Mouse (Mus musculus) stomach, embryonic 15.5 days (tissue): Measurements from ENCODE around the gene Tulp1. TPM values are rescaled to one million over a fixed set of nuclear protein-coding genes. Genes with fewer than 3 reads are reported as not detected.

Source experiments
- ATAC-seq: fragments of 200-750 bp; cut with Nextera tagmentation; 2 replicates; pipeline ENCODE4 v1.8.0; 2017; ENCODE audit warnings: low read depth, moderate number of reproducible peaks, moderate TSS enrichment; ENCODE audit not compliant: insufficient read depth, low FRiP score
- H3K27ac ChIP-seq: fragments of 300-500 bp; sonication (generic); 2 replicates; pipeline ENCODE4 v1.5.1; 2015; ENCODE audit warnings: mild to moderate bottlenecking, inconsistent platforms
- H3K27me3 ChIP-seq: fragments of 300-500 bp; sonication (generic); replicated peaks from 2 replicates; pipeline ENCODE4 v1.6.1; 2015; ENCODE audit warnings: inconsistent platforms
- H3K36me3 ChIP-seq: fragments of 300-500 bp; sonication (generic); 2 replicates; pipeline ENCODE4 v1.6.1; 2015; ENCODE audit warnings: inconsistent platforms
- H3K4me1 ChIP-seq: fragments of 300-500 bp; sonication (generic); 2 replicates; pipeline ENCODE4 v1.6.1; 2015; ENCODE audit warnings: inconsistent platforms
- H3K4me2 ChIP-seq: fragments of 300-500 bp; sonication (generic); 2 replicates; pipeline ENCODE4 v1.6.1; 2015; ENCODE audit warnings: mild to moderate bottlenecking, inconsistent platforms
- H3K4me3 ChIP-seq: fragments of 300-500 bp; sonication (generic); replicated peaks from 2 replicates; pipeline ENCODE4 v1.5.1; 2015; ENCODE audit warnings: inconsistent platforms
- H3K9ac ChIP-seq: fragments of 300-500 bp; sonication (generic); 2 replicates; pipeline ENCODE4 v1.6.1; 2015; ENCODE audit warnings: inconsistent platforms
- H3K9me3 ChIP-seq: fragments of 300-500 bp; sonication (generic); 2 replicates; pipeline ENCODE4 v1.6.1; 2016; ENCODE audit warnings: inconsistent platforms
- WGBS: fragments of 180-500 bp; shearing (Covaris S2); methylation state at CpG from one replicate; pipeline ENCODE4 v1.1.7; 2015; 5-methylcytosine and 5-hydroxymethylcytosine counted together
- polyA plus RNA-seq: library from polyadenylated mRNA; unstranded; fragments of >200 nt; fragmentation: Nextera tagmentation; extraction: Ambion mirVana; gene quantifications from 2 replicates; pipeline ENCODE4 v1.2.1, GENCODE M21; 2015

Tulp1 gene
- polyA plus RNA-seq, 1 experiment from 2014 or later, result 4.2 TPM

- no peak overlapping the region; the same call in 1 of the 2 replicates for H3K9ac ChIP-seq
- peaks cover 15% of the 10 kb centered on the region for H3K4me1 ChIP-seq
- ATAC-seq, result peak; percentile 0; the same call in 1 of the 2 replicates
- H3K36me3 ChIP-seq, result peaks cover 16% of the 10 kb centered on the region
- no peaks in the 10 kb centered on the region for H3K27me3 ChIP-seq
- 22% methylated on average over 17 of the region's 17 CpGs for WGBS
- H3K9me3 ChIP-seq, result no peaks in the 10 kb centered on the region
- H3K4me3 ChIP-seq, result peak overlapping the region; percentile 90
- peak overlapping the region; percentile 73 for H3K27ac ChIP-seq
- H3K4me2 ChIP-seq, result peak overlapping the region; percentile 83
Observed at GRCm38 (mm10) chr17:28312232-28313211, 52.5 kb downstream of the Tulp1 start.

DNA sequence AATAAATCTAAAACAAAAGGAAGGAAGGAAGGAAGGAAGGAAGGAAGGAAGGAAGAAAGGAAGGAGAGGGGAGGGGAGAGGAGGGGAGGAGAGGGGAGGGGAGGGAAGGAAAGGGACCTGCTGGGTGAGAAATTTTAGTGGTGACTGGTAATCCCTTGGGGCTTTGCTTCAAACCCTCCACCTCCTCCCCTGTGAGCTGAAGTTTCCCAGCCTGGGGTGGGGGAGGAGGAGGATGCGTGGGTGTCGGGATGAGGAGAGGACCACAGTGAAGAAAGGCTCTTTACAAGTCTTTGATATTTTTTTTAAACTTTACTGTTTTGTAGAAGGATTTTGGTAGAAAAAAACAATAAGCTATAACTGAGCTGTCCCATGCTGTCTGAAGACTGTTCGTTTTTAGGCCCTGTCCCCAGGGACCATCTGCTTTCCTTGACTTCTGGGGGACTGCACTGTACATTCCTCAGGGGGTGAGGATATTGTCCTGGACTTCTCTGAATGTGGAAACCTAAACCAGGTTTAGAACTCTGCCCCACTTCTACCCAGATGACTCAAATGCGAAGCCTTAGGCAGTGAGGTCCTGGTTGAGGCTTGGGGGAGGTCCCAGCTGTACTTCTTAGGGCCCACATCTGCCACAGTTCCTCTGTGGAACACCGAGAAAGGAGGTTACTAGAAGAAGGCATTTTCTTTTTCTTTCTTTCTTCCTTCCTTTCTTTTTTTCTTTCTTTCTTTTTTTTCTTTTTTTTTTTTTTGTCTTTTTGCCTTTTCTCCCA lies 53.5 kb downstream of the Tulp1 start:
- no peak overlapping the region for H3K4me3 ChIP-seq
- no peak overlapping the region for H3K27ac ChIP-seq
- H3K9ac ChIP-seq, result no peak overlapping the region
- no peaks in the 10 kb centered on the region for H3K27me3 ChIP-seq
- WGBS, result 76% methylated on average over 5 of the region's 5 CpGs
- H3K4me2 ChIP-seq, result no peak overlapping the region
- no peak for ATAC-seq
- H3K36me3 ChIP-seq, result peaks cover 7% of the 10 kb centered on the region; the same call in 1 of the 2 replicates
- peaks cover 15% of the 10 kb centered on the region for H3K4me1 ChIP-seq
- H3K9me3 ChIP-seq, result no peaks in the 10 kb centered on the region

DNA sequence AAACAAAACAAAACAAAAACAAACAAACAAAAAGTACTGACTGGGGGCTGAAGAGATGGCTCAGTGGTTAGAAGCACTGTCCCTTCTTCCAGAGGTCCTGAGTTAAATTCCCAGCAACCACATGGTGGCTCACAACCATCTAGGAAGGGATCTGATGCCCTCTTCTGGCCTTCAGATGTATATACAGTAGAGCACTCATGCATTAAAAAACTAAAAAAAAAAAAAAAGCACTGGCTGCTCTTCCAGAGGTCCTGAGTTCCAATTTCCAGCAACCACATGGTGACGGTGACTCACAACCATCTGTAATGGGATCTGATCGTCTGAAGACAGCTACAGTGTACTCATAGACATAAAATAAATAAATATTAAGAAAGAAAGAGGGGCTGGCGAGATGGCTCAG lies 54.2 kb downstream of the Tulp1 start:
- Histone ChIP-seq H3K36me3 (0 out of 2 replicates have a peak, but pooled peaks cover under 1% of the 10 kb centered on the region), H3K9ac (no peak overlapping the region), H3K27ac (no peak overlapping the region), H3K9me3 (no peaks in the 10 kb centered on the region), H3K4me3 (no peak overlapping the region), H3K4me2 (no peak overlapping the region), H3K27me3 (no peaks in the 10 kb centered on the region), H3K4me1 (peaks cover 13% of the 10 kb centered on the region)
- ATAC-seq, result no peak
- WGBS, result 79% methylated on average over 3 of the region's 3 CpGs

GRCm38 (mm10) chr17:28308297-28309195 lies 56.5 kb downstream of the Tulp1 start:
- H3K36me3 ChIP-seq, result no peaks in the 10 kb centered on the region
- H3K9me3 ChIP-seq, result no peaks in the 10 kb centered on the region
- ATAC-seq, result no peak
- H3K4me2 ChIP-seq, result peak overlapping the region; percentile 41; the same call in 1 of the 2 replicates
- no peak overlapping the region for H3K4me3 ChIP-seq
- no peak overlapping the region for H3K9ac ChIP-seq
- H3K27me3 ChIP-seq, result no peaks in the 10 kb centered on the region
- no peak overlapping the region for H3K27ac ChIP-seq
- H3K4me1 ChIP-seq, result peaks cover 4% of the 10 kb centered on the region; the same call in 1 of the 2 replicates
- WGBS, result 13% methylated on average over 18 of the region's 18 CpGs

DNA sequence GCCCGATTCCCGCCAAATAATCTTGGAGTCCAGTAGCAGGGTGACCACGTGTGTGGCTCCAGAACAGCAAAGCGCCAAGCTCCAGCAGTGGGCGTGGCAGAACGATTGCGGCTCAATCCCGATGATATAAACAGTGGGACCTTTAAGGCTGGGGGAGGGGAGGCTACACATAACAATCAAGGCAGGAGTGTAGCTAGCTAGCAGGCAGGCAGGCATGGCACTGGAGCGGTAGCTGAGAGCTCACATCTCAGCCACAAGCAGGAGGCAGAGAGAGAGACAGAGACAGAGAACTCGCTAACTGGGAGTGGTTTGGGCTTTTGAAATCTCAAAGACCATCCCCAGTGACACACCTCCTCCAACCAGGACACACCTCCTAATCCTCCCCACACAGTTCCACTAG lies 59.9 kb downstream of the Tulp1 start:
- Histone ChIP-seq H3K9me3 (no peaks in the 10 kb centered on the region), H3K27ac (no peak overlapping the region), H3K4me3 (no peak overlapping the region), H3K27me3 (no peaks in the 10 kb centered on the region), H3K36me3 (no peaks in the 10 kb centered on the region; the same call in 1 of the 2 replicates), H3K4me2 (no peak overlapping the region), H3K4me1 (peaks cover 8% of the 10 kb centered on the region), H3K9ac (no peak overlapping the region)
- no peak for ATAC-seq
- 42% methylated on average over 10 of the region's 10 CpGs for WGBS

Other genes starting within 250 kb of the Tulp1 start
- 1.6 and 2.4 TPM in 2 replicates for gene Scube3, start 223.1 kb downstream of the Tulp1 start, polyA plus RNA-seq
- 28.1 and 36.2 TPM in 2 replicates for gene Zfp523, start 188.1 kb downstream of the Tulp1 start, polyA plus RNA-seq
- gene Def6, start 157.4 kb downstream of the Tulp1 start, polyA plus RNA-seq, result 9.6 and 10.0 TPM in 2 replicates
- gene Ppard, start 132.5 kb downstream of the Tulp1 start, polyA plus RNA-seq, result 3.3 and 4.6 TPM in 2 replicates
- gene Fance, start 51.7 kb downstream of the Tulp1 start, polyA plus RNA-seq, result 26.9 and 29.9 TPM in 2 replicates
- gene Rpl10a, start 36.8 kb downstream of the Tulp1 start, polyA plus RNA-seq, result 490 and 616 TPM in 2 replicates
- gene Tead3, start 14.4 kb downstream of the Tulp1 start, polyA plus RNA-seq, result 11.5 and 12.0 TPM in 2 replicates
- gene Fkbp5, start 152.3 kb upstream of the Tulp1 start, polyA plus RNA-seq, result 24.1 and 24.6 TPM in 2 replicates
- gene Armc12, start 165.6 kb upstream of the Tulp1 start, polyA plus RNA-seq, result not detected in 2 replicates
- not detected in 2 replicates for gene Clpsl2, start 184.2 kb upstream of the Tulp1 start, polyA plus RNA-seq
- 3,221 and 3,572 TPM in 2 replicates for gene Clps, start 195.5 kb upstream of the Tulp1 start, polyA plus RNA-seq
- 0.85 and 1.0 TPM in 2 replicates for gene Lhfpl5, start 210.4 kb upstream of the Tulp1 start, polyA plus RNA-seq